14 mouse cellular contexts compared by ENCODE assay signal in genomic region chr6:18601926-18602325, GRCm38 (mm10).
DNase-seq lines count a peak whose midpoint lies in the region; ATAC-seq lines count a peak whose summit lies in the region.
"Had no signal": no experiment of that assay in that cellular context is flagged by ENCODE, and none has a peak within 500 bp of the region (broad histone marks: within the 10 kb centered on the region; RNA-seq: fewer than 3 reads in every experiment).

No protein-coding gene starts in this region.

- H3K9me3 ChIP-seq in kidney, embryonic 14.5 days (ENCODE audit: control insufficient read depth, low read length) = no peaks in the 10 kb centered on the region
- H3K9me3 ChIP-seq: embryonic facial prominence, embryonic 12.5 days; G1E; hindbrain, embryonic 15.5 days; megakaryocyte, embryonic 14.5 days had no signal

- H3K4me2 ChIP-seq in kidney, embryonic 14.5 days (replicated peaks; ENCODE audit: low read depth, low read length) = no peak overlapping the region; the same call in 1 of the 2 replicates
- H3K4me2 ChIP-seq: embryonic facial prominence, embryonic 12.5 days; hindbrain, embryonic 15.5 days had no signal

- peak; percentile 92 for ATAC-seq in kidney, embryonic 14.5 days (ENCODE audit: low FRiP score, low TSS enrichment)
- ATAC-seq: forebrain, postnatal 0 days had no signal

- DNase-seq in embryo, embryonic 11 days = peak; percentile 48
- no peak for DNase-seq in embryo, embryonic 10 days (ENCODE audit: low spot score)
- no peak for DNase-seq in kidney, postnatal 36 days
- peak; percentile 49 to 66 for DNase-seq in kidney, postnatal 4 days
- peak; percentile 13 to 31 for DNase-seq in lung, postnatal 4 days
- no peak for DNase-seq in frontal cortex, postnatal 14 days (ENCODE audit: low spot score in 2 of 2)
- DNase-seq in urinary bladder, adult 2 months (ENCODE audit: low spot score) = no peak
- DNase-seq: forebrain, postnatal 0 days; thymus, postnatal 36 days had no signal

- no peak overlapping the region for H3K4me3 ChIP-seq in kidney, embryonic 14.5 days (ENCODE audit: low read length)
- H3K4me3 ChIP-seq: embryonic facial prominence, embryonic 12.5 days; hindbrain, embryonic 15.5 days; megakaryocyte, embryonic 14.5 days had no signal

- no peak overlapping the region for H3K27ac ChIP-seq in kidney, embryonic 14.5 days (ENCODE audit: low read depth, low read length)
- H3K27ac ChIP-seq: embryonic facial prominence, embryonic 12.5 days; hindbrain, embryonic 15.5 days had no signal

- H3K4me1 ChIP-seq in kidney, embryonic 14.5 days (ENCODE audit: control insufficient read depth, insufficient read depth, low read length) = no peaks in the 10 kb centered on the region
- H3K4me1 ChIP-seq: embryonic facial prominence, embryonic 12.5 days; megakaryocyte, embryonic 14.5 days had no signal

- no peak overlapping the region for H3K9ac ChIP-seq in kidney, embryonic 14.5 days (ENCODE audit: low read depth, low read length)
- H3K9ac ChIP-seq: embryonic facial prominence, embryonic 12.5 days; forebrain, postnatal 0 days; hindbrain, embryonic 15.5 days had no signal

- 45% methylated on average over 7 of the region's 7 CpGs for WGBS in kidney, embryonic 14.5 days

- H3K27me3 ChIP-seq in kidney, embryonic 14.5 days (ENCODE audit: control insufficient read depth, insufficient read depth, low read length) = no peaks in the 10 kb centered on the region
- H3K27me3 ChIP-seq: embryonic facial prominence, embryonic 12.5 days; hindbrain, embryonic 15.5 days; megakaryocyte, embryonic 14.5 days had no signal

- no peaks in the 10 kb centered on the region for H3K36me3 ChIP-seq in kidney, embryonic 14.5 days (ENCODE audit: control insufficient read depth, insufficient read depth, low read length)
- H3K36me3 ChIP-seq: embryonic facial prominence, embryonic 12.5 days; G1E; hindbrain, embryonic 15.5 days had no signal

Comparison
In these comparisons a context has a peak if more than half of its experiments do, and no peak if none do; other contexts are left out.
1. DNase-seq: peak in embryo, embryonic 11 days (single experiment), kidney, postnatal 4 days (2 of 2) and lung, postnatal 4 days (2 of 2); none in embryo, embryonic 10 days (single experiment), kidney, postnatal 36 days (0 of 2), frontal cortex, postnatal 14 days (0 of 2) and urinary bladder, adult 2 months (single experiment).